Mouse (Mus musculus) midbrain, embryonic 11.5 days (tissue): ENCODE measurements around the gene 1700001P01Rik. TPM values are rescaled to one million over a fixed set of nuclear protein-coding genes. Genes with fewer than 3 reads are reported as not detected.

Source experiments
- ATAC-seq: fragments of 200-750 bp; cut with Nextera tagmentation; 2 replicates; pipeline ENCODE4 v1.8.0; 2017; ENCODE audit warnings: moderate TSS enrichment, moderate library complexity; ENCODE audit not compliant: low FRiP score
- DNase-seq: peaks from one replicate; pipeline ENCODE4 v3.0.0; 2015; ENCODE audit warnings: low spot score; ENCODE audit errors: missing footprints
- H3K27ac ChIP-seq: fragments of 300-500 bp; sonication (generic); 2 replicates; pipeline ENCODE4 v1.5.1; 2014; ENCODE audit warnings: low read depth, low read length
- H3K27me3 ChIP-seq: fragments of 300-500 bp; sonication (generic); 2 replicates; pipeline ENCODE4 v1.6.1; 2014; ENCODE audit warnings: mild to moderate bottlenecking, low read length, moderate library complexity, mixed read lengths; ENCODE audit not compliant: control insufficient read depth, insufficient read depth
- H3K36me3 ChIP-seq: fragments of 300-500 bp; sonication (generic); 2 replicates; pipeline ENCODE4 v1.6.1; 2014; ENCODE audit warnings: mild to moderate bottlenecking, low read length, moderate library complexity, mixed read lengths; ENCODE audit not compliant: control insufficient read depth, insufficient read depth
- H3K4me1 ChIP-seq: fragments of 300-500 bp; sonication (generic); 2 replicates; pipeline ENCODE4 v1.6.1; 2014; ENCODE audit warnings: low read length; ENCODE audit not compliant: control insufficient read depth, insufficient read depth
- H3K4me2 ChIP-seq: fragments of 300-500 bp; sonication (generic); 2 replicates; pipeline ENCODE4 v1.6.1; 2014; ENCODE audit warnings: mild to moderate bottlenecking, moderate library complexity
- H3K4me3 ChIP-seq: fragments of 300-500 bp; sonication (generic); 2 replicates; pipeline ENCODE4 v1.5.1; 2014; ENCODE audit warnings: low read depth, low read length
- H3K9ac ChIP-seq: fragments of 300-500 bp; sonication (generic); 2 replicates; pipeline ENCODE4 v1.6.1; 2014; ENCODE audit warnings: low read length
- H3K9me3 ChIP-seq: fragments of 300-500 bp; sonication (generic); 2 replicates; pipeline ENCODE4 v1.6.1; 2016; ENCODE audit warnings: low read length; ENCODE audit not compliant: control insufficient read depth
- WGBS: fragments of 180-500 bp; shearing (Covaris S2); extraction: QIAGEN DNeasy Blood & Tissue Kit; methylation state at CpG from one replicate; pipeline ENCODE4 v1.1.7; 2014; 5-methylcytosine and 5-hydroxymethylcytosine counted together
- polyA plus RNA-seq: library from polyadenylated mRNA; unstranded; fragments of >200 nt; fragmentation: Nextera tagmentation; extraction: Ambion mirVana; gene quantifications from 2 replicates; pipeline ENCODE4 v1.2.1, GENCODE M21; 2014

1700001P01Rik gene
- polyA plus RNA-seq, 1 experiment from 2014 or later, result 0.78 TPM

GRCm38 (mm10) chr11:97819102-97819501 is 43.4 kb upstream of the 1700001P01Rik start:
- DNase-seq, result peak; percentile 75
- 42% methylated on average over 4 of the region's 4 CpGs for WGBS
- no peaks in the 10 kb centered on the region for H3K27me3 ChIP-seq
- ATAC-seq, result no peak
- peaks cover 41% of the 10 kb centered on the region for H3K4me1 ChIP-seq
- no peaks in the 10 kb centered on the region for H3K36me3 ChIP-seq
- H3K27ac ChIP-seq, result peak overlapping the region; percentile 80; the same call in 1 of the 2 replicates
- H3K9ac ChIP-seq, result peak overlapping the region; percentile 58
- H3K4me3 ChIP-seq, result no peak overlapping the region
- no peaks in the 10 kb centered on the region for H3K9me3 ChIP-seq
- H3K4me2 ChIP-seq, result no peak overlapping the region

- Histone ChIP-seq H3K4me1 (peaks cover 46% of the 10 kb centered on the region), H3K4me2 (peak overlapping the region; percentile 8; the same call in 1 of the 2 replicates), H3K9ac (peak overlapping the region; percentile 58), H3K36me3 (no peaks in the 10 kb centered on the region), H3K4me3 (no peak overlapping the region), H3K9me3 (no peaks in the 10 kb centered on the region), H3K27me3 (no peaks in the 10 kb centered on the region), H3K27ac (peak overlapping the region; percentile 80)
- DNase-seq (peak; percentile 93), ATAC-seq (peak; percentile 82)
- WGBS, result 6% methylated on average over 4 of the region's 4 CpGs
Observed at GRCm38 (mm10) chr11:97818571-97818970, 42.9 kb upstream of the 1700001P01Rik start.

DNA sequence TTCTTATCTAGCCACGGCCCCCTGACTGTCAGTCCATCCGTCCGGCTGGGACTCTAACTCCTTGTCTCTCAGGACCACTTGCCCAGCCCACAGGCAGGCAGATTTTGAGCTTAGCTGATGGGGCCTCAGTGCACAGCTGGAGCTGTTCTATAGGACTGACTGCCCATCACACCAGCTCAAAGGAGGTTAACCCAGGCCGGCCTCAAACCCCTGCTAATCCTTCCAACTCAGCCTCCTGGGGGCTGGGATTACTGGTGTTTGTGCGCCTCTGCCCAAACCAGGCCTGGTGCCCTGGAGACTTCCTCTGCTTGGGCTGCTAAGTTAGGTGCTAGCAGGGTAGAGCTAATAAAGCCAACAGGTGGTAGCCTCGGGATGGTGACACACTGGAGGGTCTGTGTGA is 42.3 kb upstream of the 1700001P01Rik start:
- peaks cover 52% of the 10 kb centered on the region for H3K4me1 ChIP-seq
- 9% methylated on average over 6 of the region's 6 CpGs for WGBS
- no peak overlapping the region for H3K4me2 ChIP-seq
- peak overlapping the region; percentile 58; the same call in 1 of the 2 replicates for H3K9ac ChIP-seq
- H3K27ac ChIP-seq, result peak overlapping the region; percentile 80
- H3K9me3 ChIP-seq, result no peaks in the 10 kb centered on the region
- ATAC-seq (peak; percentile 56), DNase-seq (peak; percentile 92)
- H3K4me3 ChIP-seq, result no peak overlapping the region
- H3K27me3 ChIP-seq, result no peaks in the 10 kb centered on the region
- H3K36me3 ChIP-seq, result no peaks in the 10 kb centered on the region

GRCm38 (mm10) chr11:97817379-97817778 is 41.7 kb upstream of the 1700001P01Rik start:
- no peak overlapping the region for H3K4me3 ChIP-seq

GRCm38 (mm10) chr11:97816916-97817315 is 41.2 kb upstream of the 1700001P01Rik start:
- Histone ChIP-seq H3K27me3 (no peaks in the 10 kb centered on the region), H3K36me3 (no peaks in the 10 kb centered on the region), H3K9me3 (no peaks in the 10 kb centered on the region), H3K4me2 (no peak overlapping the region), H3K9ac (no peak overlapping the region), H3K4me1 (peaks cover 63% of the 10 kb centered on the region), H3K27ac (no peak overlapping the region), H3K4me3 (no peak overlapping the region)
- WGBS, result 59% methylated on average over 9 of the region's 9 CpGs
- peak; percentile 79 for DNase-seq
- ATAC-seq, result no peak

More at GRCm38 (mm10) chr11:97817379-97817778, 41.7 kb upstream of the 1700001P01Rik start:
- WGBS, result 32% methylated on average over 5 of the region's 5 CpGs
- no peaks in the 10 kb centered on the region for H3K27me3 ChIP-seq
- no peak overlapping the region for H3K4me2 ChIP-seq
- no peaks in the 10 kb centered on the region for H3K9me3 ChIP-seq
- H3K4me1 ChIP-seq, result peaks cover 58% of the 10 kb centered on the region
- ATAC-seq (no peak), DNase-seq (peak; percentile 81)
- H3K36me3 ChIP-seq, result no peaks in the 10 kb centered on the region
- H3K9ac ChIP-seq, result no peak overlapping the region
- H3K27ac ChIP-seq, result peak overlapping the region; percentile 80; the same call in 1 of the 2 replicates

GRCm38 (mm10) chr11:97816176-97816575 is 40.5 kb upstream of the 1700001P01Rik start:
- DNase-seq, result peak; percentile 89
- Histone ChIP-seq H3K27ac (0 out of 2 replicates have a peak overlapping the region, but pooled peaks have one; percentile 2), H3K9ac (no peak overlapping the region), H3K4me1 (peaks cover 67% of the 10 kb centered on the region), H3K4me3 (no peak overlapping the region), H3K27me3 (no peaks in the 10 kb centered on the region), H3K4me2 (no peak overlapping the region), H3K36me3 (no peaks in the 10 kb centered on the region), H3K9me3 (no peaks in the 10 kb centered on the region)
- 48% methylated on average over 5 of the region's 5 CpGs for whole genome bisulfite sequencing
- no peak for ATAC-seq

DNA sequence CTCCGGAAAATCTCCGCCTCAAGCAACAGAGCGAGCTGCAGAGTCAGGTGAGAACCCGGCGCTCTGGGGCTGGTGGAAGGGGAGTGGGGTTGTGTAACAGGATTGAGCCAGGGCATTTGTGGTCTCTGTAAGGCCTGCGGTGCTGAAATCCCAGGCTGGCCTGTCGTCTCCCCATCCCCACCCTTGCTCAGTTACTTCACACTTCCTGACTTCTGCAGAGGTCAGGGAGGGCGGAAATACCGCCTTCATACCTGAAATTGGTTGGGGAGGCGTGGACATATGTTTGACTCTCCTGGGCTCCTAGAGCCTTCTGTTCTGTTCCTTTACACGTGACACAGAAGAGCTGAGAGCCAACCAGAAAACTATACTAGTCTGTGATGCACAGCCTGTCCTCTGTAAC is 40.0 kb upstream of the 1700001P01Rik start:
- no peaks in the 10 kb centered on the region for H3K9me3 ChIP-seq
- DNase-seq, result no peak
- ATAC-seq, result no peak
- WGBS, result 67% methylated on average over 11 of the region's 11 CpGs
- H3K9ac ChIP-seq, result no peak overlapping the region
- H3K27me3 ChIP-seq, result no peaks in the 10 kb centered on the region
- H3K27ac ChIP-seq, result no peak overlapping the region
- no peak overlapping the region for H3K4me2 ChIP-seq
- peaks cover 70% of the 10 kb centered on the region for H3K4me1 ChIP-seq
- no peaks in the 10 kb centered on the region for H3K36me3 ChIP-seq
- H3K4me3 ChIP-seq, result no peak overlapping the region

DNA sequence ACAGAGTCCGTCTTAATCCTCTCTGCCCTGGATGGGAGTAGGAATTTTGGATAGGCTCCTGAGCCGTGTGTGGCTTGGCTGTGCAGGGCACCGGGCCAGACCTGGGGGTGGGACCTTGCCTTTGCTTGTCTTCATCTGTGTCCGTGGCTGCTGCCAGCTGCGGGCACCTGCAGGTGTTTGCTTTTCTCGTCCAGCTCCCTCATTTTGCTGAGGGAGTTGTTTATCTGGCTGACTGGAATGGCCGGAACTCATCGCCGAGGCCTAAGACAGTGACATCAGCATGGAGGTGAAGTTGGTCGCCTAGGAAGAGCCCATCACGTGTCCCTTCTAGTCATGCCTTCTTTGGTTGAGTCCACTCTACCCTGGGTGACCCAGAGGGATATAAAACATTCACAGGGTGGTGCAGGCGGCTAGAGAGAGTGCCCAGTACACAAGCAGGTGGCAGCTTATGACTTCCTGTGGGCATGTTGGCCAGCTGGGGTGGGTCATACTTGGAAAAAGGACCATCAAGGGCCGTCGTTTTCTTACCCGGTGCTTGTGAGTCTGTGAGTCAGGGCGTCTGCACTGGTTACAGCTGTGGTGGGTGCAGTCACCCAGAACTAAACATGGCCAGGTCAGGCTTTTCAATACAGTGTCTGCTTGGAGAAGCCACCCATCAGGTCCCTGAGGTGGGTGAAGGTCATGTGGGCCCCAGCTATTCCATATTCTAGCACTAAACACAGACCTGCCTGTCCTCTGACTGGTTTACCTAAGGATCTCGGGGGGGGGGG is 38.2 kb upstream of the 1700001P01Rik start:
- 78% methylated on average over 17 of the region's 17 CpGs for WGBS
- Histone ChIP-seq H3K27me3 (no peaks in the 10 kb centered on the region), H3K4me3 (no peak overlapping the region), H3K4me1 (peaks cover 71% of the 10 kb centered on the region), H3K9me3 (no peaks in the 10 kb centered on the region), H3K36me3 (no peaks in the 10 kb centered on the region), H3K27ac (no peak overlapping the region), H3K4me2 (no peak overlapping the region), H3K9ac (no peak overlapping the region)
- no peak for DNase-seq
- ATAC-seq, result no peak

DNA sequence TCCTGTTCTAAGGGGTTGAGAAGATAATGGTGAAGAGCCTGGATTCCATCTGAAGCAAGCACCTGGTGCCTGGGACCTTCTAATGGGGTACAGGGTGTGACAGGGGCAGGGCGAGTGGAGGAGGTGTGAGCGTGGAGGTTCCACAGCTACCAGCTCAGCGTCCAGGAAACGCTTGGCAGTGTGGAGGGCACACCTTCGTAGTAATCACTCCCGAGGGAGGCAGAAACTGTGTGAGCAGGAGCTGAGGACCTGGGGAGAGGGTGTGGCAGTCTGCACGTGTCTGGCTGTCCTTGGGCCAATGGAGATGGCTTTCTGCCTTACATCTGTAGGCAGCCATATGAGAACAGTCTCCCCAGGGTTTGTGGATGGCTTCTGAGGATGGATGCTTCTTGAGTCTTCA is 37.4 kb upstream of the 1700001P01Rik start:
- ATAC-seq (peak; percentile 45), DNase-seq (peak; percentile 91)
- Histone ChIP-seq H3K9ac (peak overlapping the region; percentile 45; the same call in 1 of the 2 replicates), H3K36me3 (no peaks in the 10 kb centered on the region), H3K9me3 (no peaks in the 10 kb centered on the region), H3K4me1 (peaks cover 69% of the 10 kb centered on the region), H3K27me3 (no peaks in the 10 kb centered on the region), H3K4me3 (no peak overlapping the region), H3K4me2 (peak overlapping the region; percentile 34; the same call in 1 of the 2 replicates), H3K27ac (peak overlapping the region; percentile 76)
- 55% methylated on average over 7 of the region's 7 CpGs for whole genome bisulfite sequencing
